Mouse (Mus musculus): Measurements from ENCODE around the gene Shld1. TPM values are rescaled to one million over a fixed set of nuclear protein-coding genes. Genes with fewer than 3 reads are reported as not detected.

The Shld1 gene
- polyA plus RNA-seq, 1 experiment from 2014 or later, result 23.3 TPM

- Histone ChIP-seq H3K9ac (replicated peaks; ENCODE audit: low read length) (no peak overlapping the region), H3K27ac (replicated peaks; ENCODE audit: low read depth, low read length) (no peak overlapping the region), H3K27me3 (ENCODE audit: control insufficient read depth, insufficient read depth, low read length) (no peaks in the 10 kb centered on the region), H3K4me1 (ENCODE audit: control insufficient read depth, insufficient read depth, low read length) (no peaks in the 10 kb centered on the region), H3K4me3 (replicated peaks; ENCODE audit: low read depth, low read length) (no peak overlapping the region), H3K9me3 (ENCODE audit: control insufficient read depth, low read length) (no peaks in the 10 kb centered on the region), H3K4me2 (ENCODE audit: low read length) (no peak overlapping the region), H3K36me3 (ENCODE audit: control insufficient read depth, insufficient read depth, low read length) (no peaks in the 10 kb centered on the region)
- 57% methylated on average over 10 of the region's 10 CpGs for WGBS
- DNase-seq (peak; percentile 31), ATAC-seq (ENCODE audit: low FRiP score, low TSS enrichment) (no peak)
These were observed 34.3 kb upstream of the Shld1 start for GRCm38 (mm10) chr2:132652476-132652875.

GRCm38 (mm10) chr2:132654834-132655495 is 31.8 kb upstream of the Shld1 start:
- H3K27ac ChIP-seq (replicated peaks; ENCODE audit: low read depth, low read length), result no peak overlapping the region
- no peaks in the 10 kb centered on the region for H3K27me3 ChIP-seq (ENCODE audit: control insufficient read depth, insufficient read depth, low read length)
- no peaks in the 10 kb centered on the region for H3K9me3 ChIP-seq (ENCODE audit: control insufficient read depth, low read length)
- ATAC-seq (ENCODE audit: low FRiP score, low TSS enrichment) (no peak), DNase-seq (no peak)
- no peak overlapping the region for H3K9ac ChIP-seq (replicated peaks; ENCODE audit: low read length)
- no peak overlapping the region for H3K4me2 ChIP-seq (ENCODE audit: low read length)
- WGBS, result 83% methylated on average over 6 of the region's 6 CpGs
- H3K36me3 ChIP-seq (ENCODE audit: control insufficient read depth, insufficient read depth, low read length), result no peaks in the 10 kb centered on the region
- no peak overlapping the region for H3K4me3 ChIP-seq (replicated peaks; ENCODE audit: low read depth, low read length)
- no peaks in the 10 kb centered on the region for H3K4me1 ChIP-seq (ENCODE audit: control insufficient read depth, insufficient read depth, low read length)

GRCm38 (mm10) chr2:132657186-132657585 is 29.5 kb upstream of the Shld1 start:
- 91% methylated on average over 2 of the region's 2 CpGs for WGBS
- Histone ChIP-seq H3K27me3 (ENCODE audit: control insufficient read depth, insufficient read depth, low read length) (no peaks in the 10 kb centered on the region), H3K4me2 (ENCODE audit: low read length) (no peak overlapping the region), H3K9ac (replicated peaks; ENCODE audit: low read length) (no peak overlapping the region), H3K9me3 (ENCODE audit: control insufficient read depth, low read length) (no peaks in the 10 kb centered on the region), H3K4me1 (ENCODE audit: control insufficient read depth, insufficient read depth, low read length) (no peaks in the 10 kb centered on the region), H3K4me3 (replicated peaks; ENCODE audit: low read depth, low read length) (no peak overlapping the region), H3K27ac (replicated peaks; ENCODE audit: low read depth, low read length) (no peak overlapping the region), H3K36me3 (ENCODE audit: control insufficient read depth, insufficient read depth, low read length) (no peaks in the 10 kb centered on the region)
- DNase-seq (no peak), ATAC-seq (ENCODE audit: low FRiP score, low TSS enrichment) (no peak)

- H3K4me2 ChIP-seq (ENCODE audit: low read length), result no peak overlapping the region
- H3K36me3 ChIP-seq (ENCODE audit: control insufficient read depth, insufficient read depth, low read length), result no peaks in the 10 kb centered on the region
- DNase-seq, result no peak
- 88% methylated on average over 9 of the region's 9 CpGs for WGBS
- H3K9ac ChIP-seq (replicated peaks; ENCODE audit: low read length), result no peak overlapping the region
- H3K27me3 ChIP-seq (ENCODE audit: control insufficient read depth, insufficient read depth, low read length), result no peaks in the 10 kb centered on the region
- H3K27ac ChIP-seq (replicated peaks; ENCODE audit: low read depth, low read length), result no peak overlapping the region
- no peaks in the 10 kb centered on the region for H3K9me3 ChIP-seq (ENCODE audit: control insufficient read depth, low read length)
- H3K4me1 ChIP-seq (ENCODE audit: control insufficient read depth, insufficient read depth, low read length), result no peaks in the 10 kb centered on the region
- no peak for ATAC-seq (ENCODE audit: low FRiP score, low TSS enrichment)
- no peak overlapping the region for H3K4me3 ChIP-seq (replicated peaks; ENCODE audit: low read depth, low read length)
These were observed 28.2 kb upstream of the Shld1 start for GRCm38 (mm10) chr2:132658412-132659120.

GRCm38 (mm10) chr2:132669091-132669490 is 17.6 kb upstream of the Shld1 start:
- Histone ChIP-seq H3K36me3 (ENCODE audit: control insufficient read depth, insufficient read depth, low read length) (no peaks in the 10 kb centered on the region), H3K9ac (replicated peaks; ENCODE audit: low read length) (no peak overlapping the region), H3K4me3 (replicated peaks; ENCODE audit: low read depth, low read length) (no peak overlapping the region), H3K4me1 (ENCODE audit: control insufficient read depth, insufficient read depth, low read length) (no peaks in the 10 kb centered on the region), H3K27ac (replicated peaks; ENCODE audit: low read depth, low read length) (no peak overlapping the region), H3K27me3 (ENCODE audit: control insufficient read depth, insufficient read depth, low read length) (no peaks in the 10 kb centered on the region), H3K9me3 (ENCODE audit: control insufficient read depth, low read length) (no peaks in the 10 kb centered on the region), H3K4me2 (ENCODE audit: low read length) (no peak overlapping the region)
- WGBS, result 87% methylated on average over 6 of the region's 6 CpGs
- DNase-seq, result no peak
- no peak for ATAC-seq (ENCODE audit: low FRiP score, low TSS enrichment)

GRCm38 (mm10) chr2:132670290-132670689 is 16.4 kb upstream of the Shld1 start:
- Histone ChIP-seq H3K4me2 (ENCODE audit: low read length) (no peak overlapping the region), H3K36me3 (ENCODE audit: control insufficient read depth, insufficient read depth, low read length) (no peaks in the 10 kb centered on the region), H3K27ac (replicated peaks; ENCODE audit: low read depth, low read length) (no peak overlapping the region), H3K27me3 (ENCODE audit: control insufficient read depth, insufficient read depth, low read length) (no peaks in the 10 kb centered on the region), H3K4me3 (replicated peaks; ENCODE audit: low read depth, low read length) (no peak overlapping the region), H3K9me3 (ENCODE audit: control insufficient read depth, low read length) (no peaks in the 10 kb centered on the region), H3K9ac (replicated peaks; ENCODE audit: low read length) (no peak overlapping the region), H3K4me1 (ENCODE audit: control insufficient read depth, insufficient read depth, low read length) (no peaks in the 10 kb centered on the region)
- no peak for ATAC-seq (ENCODE audit: low FRiP score, low TSS enrichment)
- no peak for DNase-seq
- WGBS, result 83% methylated on average over 4 of the region's 4 CpGs

GRCm38 (mm10) chr2:132672121-132672520 is 14.6 kb upstream of the Shld1 start:
- WGBS, result 93% methylated on average over 3 of the region's 3 CpGs
- H3K27me3 ChIP-seq (ENCODE audit: control insufficient read depth, insufficient read depth, low read length), result no peaks in the 10 kb centered on the region

GRCm38 (mm10) chr2:132676111-132676510 is 10.6 kb upstream of the Shld1 start:
- Histone ChIP-seq H3K27ac (replicated peaks; ENCODE audit: low read depth, low read length) (no peak overlapping the region), H3K4me2 (ENCODE audit: low read length) (no peak overlapping the region), H3K36me3 (ENCODE audit: control insufficient read depth, insufficient read depth, low read length) (no peaks in the 10 kb centered on the region), H3K4me1 (ENCODE audit: control insufficient read depth, insufficient read depth, low read length) (no peaks in the 10 kb centered on the region), H3K9ac (replicated peaks; ENCODE audit: low read length) (no peak overlapping the region), H3K4me3 (replicated peaks; ENCODE audit: low read depth, low read length) (no peak overlapping the region), H3K9me3 (ENCODE audit: control insufficient read depth, low read length) (no peaks in the 10 kb centered on the region), H3K27me3 (ENCODE audit: control insufficient read depth, insufficient read depth, low read length) (no peaks in the 10 kb centered on the region)
- DNase-seq (no peak), ATAC-seq (ENCODE audit: low FRiP score, low TSS enrichment) (no peak)
- WGBS, result 73% methylated on average over 4 of the region's 4 CpGs

More at GRCm38 (mm10) chr2:132672121-132672520, 14.6 kb upstream of the Shld1 start:
- Histone ChIP-seq H3K9ac (replicated peaks; ENCODE audit: low read length) (no peak overlapping the region), H3K27ac (replicated peaks; ENCODE audit: low read depth, low read length) (no peak overlapping the region), H3K36me3 (ENCODE audit: control insufficient read depth, insufficient read depth, low read length) (no peaks in the 10 kb centered on the region), H3K4me2 (ENCODE audit: low read length) (no peak overlapping the region), H3K4me3 (replicated peaks; ENCODE audit: low read depth, low read length) (no peak overlapping the region), H3K9me3 (ENCODE audit: control insufficient read depth, low read length) (no peaks in the 10 kb centered on the region), H3K4me1 (ENCODE audit: control insufficient read depth, insufficient read depth, low read length) (no peaks in the 10 kb centered on the region)
- no peak for ATAC-seq (ENCODE audit: low FRiP score, low TSS enrichment)
- DNase-seq, result no peak

GRCm38 (mm10) chr2:132685001-132685400 is 1.7 kb upstream of the Shld1 start:
- ATAC-seq (ENCODE audit: low FRiP score, low TSS enrichment), result no peak
- H3K9ac ChIP-seq (replicated peaks; ENCODE audit: low read length), result no peak overlapping the region
- H3K4me2 ChIP-seq (ENCODE audit: low read length), result no peak overlapping the region
- no peak for DNase-seq
- H3K27ac ChIP-seq (replicated peaks; ENCODE audit: low read depth, low read length), result no peak overlapping the region
- no peaks in the 10 kb centered on the region for H3K27me3 ChIP-seq (ENCODE audit: control insufficient read depth, insufficient read depth, low read length)
- no peak overlapping the region for H3K4me3 ChIP-seq (replicated peaks; ENCODE audit: low read depth, low read length)
- H3K36me3 ChIP-seq (ENCODE audit: control insufficient read depth, insufficient read depth, low read length), result no peaks in the 10 kb centered on the region
- H3K9me3 ChIP-seq (ENCODE audit: control insufficient read depth, low read length), result no peaks in the 10 kb centered on the region
- H3K4me1 ChIP-seq (ENCODE audit: control insufficient read depth, insufficient read depth, low read length), result 0 out of 2 replicates have a peak, but pooled peaks cover 7% of the 10 kb centered on the region
